Mouse (Mus musculus): ENCODE data around the gene Hist1h4d.
"Not testable (repeated sequence)": the region's sequence is repeated elsewhere in the genome, so short reads cannot be mapped to it uniquely, and the experiment has no call there.

The Hist1h4d gene

GRCm38 (mm10) chr13:23581408-23582218 lies at the start of gene Hist1h4d:
Hist1h4d (plus strand) TSS chr13:23581598.
- DNase-seq (ENCODE audit: low spot score) = peak; percentile 79

- no peak for DNase-seq (ENCODE audit: low spot score)
Observed at GRCm38 (mm10) chr13:23532262-23533075, 48.9 kb upstream of the Hist1h4d start.

- not testable (repeated sequence) for DNase-seq (ENCODE audit: low spot score)
Observed at GRCm38 (mm10) chr13:23533560-23534367, 47.6 kb upstream of the Hist1h4d start, which contains the start of gene Hist1h2af. Hist1h2af (plus strand) TSS chr13:23533906.

GRCm38 (mm10) chr13:23534368-23535131 lies 46.8 kb upstream of the Hist1h4d start:
- DNase-seq (ENCODE audit: low spot score) = no peak

- DNase-seq (ENCODE audit: low spot score) = not testable (repeated sequence)
Observed at GRCm38 (mm10) chr13:23535137-23536075, 46.0 kb upstream of the Hist1h4d start, which contains the start of gene Hist1h3g. Hist1h3g (plus strand) TSS chr13:23535422.

- no peak for DNase-seq (ENCODE audit: low spot score)
Observed at GRCm38 (mm10) chr13:23536076-23536822, 45.1 kb upstream of the Hist1h4d start.

GRCm38 (mm10) chr13:23537006-23537710 lies 44.2 kb upstream of the Hist1h4d start:
- DNase-seq (ENCODE audit: low spot score) = no peak

- DNase-seq (ENCODE audit: low spot score) = no peak
Observed at GRCm38 (mm10) chr13:23538249-23538648, 43.1 kb upstream of the Hist1h4d start.

- not testable (repeated sequence) for DNase-seq (ENCODE audit: low spot score)
Observed at GRCm38 (mm10) chr13:23539821-23540220, 41.6 kb upstream of the Hist1h4d start.

GRCm38 (mm10) chr13:23541497-23541896 lies 39.9 kb upstream of the Hist1h4d start:
- DNase-seq (ENCODE audit: low spot score) = no peak

- not testable (repeated sequence) for DNase-seq (ENCODE audit: low spot score)
Observed at GRCm38 (mm10) chr13:23542225-23542980, 39.0 kb upstream of the Hist1h4d start.

- not testable (repeated sequence) for DNase-seq (ENCODE audit: low spot score)
Observed at GRCm38 (mm10) chr13:23542999-23543607, 38.3 kb upstream of the Hist1h4d start, which contains the start of gene Hist1h2bh. Hist1h2bh (minus strand) TSS chr13:23543392.

GRCm38 (mm10) chr13:23543965-23544786 lies 37.2 kb upstream of the Hist1h4d start, which contains the start of gene Hist1h3f:
Hist1h3f (plus strand) TSS chr13:23544052.
- no peak for DNase-seq (ENCODE audit: low spot score)

- not testable (repeated sequence) for DNase-seq (ENCODE audit: low spot score)
Observed at GRCm38 (mm10) chr13:23544787-23545120, 36.6 kb upstream of the Hist1h4d start.

GRCm38 (mm10) chr13:23546694-23547093 lies 34.7 kb upstream of the Hist1h4d start:
- DNase-seq (ENCODE audit: low spot score) = no peak

GRCm38 (mm10) chr13:23550761-23551145 lies 30.6 kb upstream of the Hist1h4d start:
- no peak for DNase-seq (ENCODE audit: low spot score)
